Comparison of ENCODE assay signal across 7 mouse cellular contexts in the genomic region with DNA sequence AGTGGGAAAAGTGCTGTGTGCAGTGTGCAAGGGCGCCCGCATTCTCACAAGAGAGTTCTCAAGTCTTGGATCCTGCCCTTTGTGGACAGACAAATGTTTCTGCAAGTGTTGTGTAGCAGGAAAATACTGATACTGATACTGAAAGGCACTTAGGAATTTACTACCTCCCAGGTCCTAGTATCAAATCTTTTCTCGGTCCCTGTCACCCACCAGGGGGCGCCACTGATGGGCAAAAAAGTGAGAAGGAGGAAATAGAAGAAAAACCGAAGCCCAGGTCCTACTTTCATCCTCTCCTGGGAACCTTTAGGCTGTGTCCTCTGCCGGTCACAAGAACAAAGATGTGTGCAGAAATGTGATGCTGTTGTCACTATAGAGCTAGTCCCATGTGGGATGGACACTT. TPM values are rescaled to one million over a fixed set of nuclear protein-coding genes. Genes with fewer than 3 reads are reported as not detected.
DNase-seq lines count a peak whose midpoint lies in the region; ATAC-seq and TF ChIP-seq lines count a peak whose summit lies in the region.

No protein-coding gene starts in this region.

- peak; percentile 76 for TF ChIP-seq CTCF in stomach, postnatal 0 days (IDR thresholded peaks at IDR 0.05; ENCODE audit: low read depth)

- no peaks in the 10 kb centered on the region for H3K9me3 ChIP-seq in midbrain, embryonic 10.5 days (replicated peaks)
- no peaks in the 10 kb centered on the region for H3K9me3 ChIP-seq in midbrain, embryonic 13.5 days
- H3K9me3 ChIP-seq in stomach, postnatal 0 days (ENCODE audit: control insufficient read depth, low read length), result no peaks in the 10 kb centered on the region

- no peak overlapping the region for H3K4me2 ChIP-seq in midbrain, embryonic 13.5 days (replicated peaks)
- H3K4me2 ChIP-seq in stomach, postnatal 0 days (replicated peaks; ENCODE audit: low read depth), result no peak overlapping the region

- 50% methylated on average over 6 of the region's 6 CpGs for WGBS in midbrain, embryonic 10.5 days
- 44% methylated on average over 6 of the region's 6 CpGs for WGBS in midbrain, embryonic 13.5 days
- 49% methylated on average over 6 of the region's 6 CpGs for WGBS in stomach, postnatal 0 days

- H3K27ac ChIP-seq in midbrain, embryonic 10.5 days (replicated peaks), result no peak overlapping the region
- H3K27ac ChIP-seq in midbrain, embryonic 13.5 days, result no peak overlapping the region
- H3K27ac ChIP-seq in stomach, postnatal 0 days (replicated peaks), result no peak overlapping the region

- H3K4me1 ChIP-seq in midbrain, embryonic 10.5 days, result no peaks in the 10 kb centered on the region
- H3K4me1 ChIP-seq in midbrain, embryonic 13.5 days (replicated peaks), result no peaks in the 10 kb centered on the region
- H3K4me1 ChIP-seq in stomach, postnatal 0 days (replicated peaks; ENCODE audit: control insufficient read depth, insufficient read depth), result no peaks in the 10 kb centered on the region

- H3K4me3 ChIP-seq in midbrain, embryonic 10.5 days, result no peak overlapping the region
- no peak overlapping the region for H3K4me3 ChIP-seq in midbrain, embryonic 13.5 days (replicated peaks)
- H3K4me3 ChIP-seq in stomach, postnatal 0 days (ENCODE audit: low read depth, low read length), result no peak overlapping the region

- DNase-seq in midbrain, embryonic 10.5 days (ENCODE audit: low spot score), result peak; percentile 40
- DNase-seq in T-cell, adult 2 months (ENCODE audit: low spot score), result peak; percentile 76
- DNase-seq in cerebellum, postnatal 14 days, result peak; percentile 37 to 75
- peak; percentile 64 for DNase-seq in lung, postnatal 10 days
- peak; percentile 75 for DNase-seq in stomach, postnatal 0 days (ENCODE audit: low spot score)

- H3K9ac ChIP-seq in midbrain, embryonic 13.5 days (replicated peaks), result no peak overlapping the region
- H3K9ac ChIP-seq in stomach, postnatal 0 days (ENCODE audit: low read length), result no peak overlapping the region

- no peak for TF ChIP-seq EP300 in stomach, postnatal 0 days (optimal IDR thresholded peaks at IDR 0.05)

- ATAC-seq in midbrain, embryonic 13.5 days, result no peak
- ATAC-seq in inflammation-experienced regulatory T-cells, adult 6 months, result peak; percentile 73
- no peak for ATAC-seq in stomach, postnatal 0 days (ENCODE audit: low FRiP score, low TSS enrichment)

- H3K36me3 ChIP-seq in midbrain, embryonic 10.5 days, result no peaks in the 10 kb centered on the region
- no peaks in the 10 kb centered on the region for H3K36me3 ChIP-seq in midbrain, embryonic 13.5 days
- H3K36me3 ChIP-seq in stomach, postnatal 0 days (ENCODE audit: control insufficient read depth, insufficient read depth, low read length), result no peaks in the 10 kb centered on the region

- no peaks in the 10 kb centered on the region for H3K27me3 ChIP-seq in midbrain, embryonic 10.5 days (ENCODE audit: low read depth, poor library complexity, severe bottlenecking)
- H3K27me3 ChIP-seq in midbrain, embryonic 13.5 days, result no peaks in the 10 kb centered on the region
- no peaks in the 10 kb centered on the region for H3K27me3 ChIP-seq in stomach, postnatal 0 days (ENCODE audit: control insufficient read depth, insufficient read depth, low read length)

RNA-seq across cellular contexts. Expression of gene Tm9sf2, which starts 27.4 kb away (rescaled TPM):
- 133 and 135 TPM in 2 replicates for polyA plus RNA-seq in midbrain, embryonic 10.5 days (2016; fragmentation: Nextera tagmentation; extraction: Ambion mirVana)
- 105 and 111 TPM in 2 replicates for polyA plus RNA-seq in midbrain, embryonic 13.5 days (2015; fragmentation: Nextera tagmentation; extraction: Ambion mirVana)
- polyA plus RNA-seq in inflammation-experienced regulatory T-cells, adult 6 months (2017; shearing (Covaris generic)), result 10 to 100 TPM; 59.0 to 98.1 (median 74.1) TPM
- 145 and 151 TPM in 2 replicates for polyA plus RNA-seq in stomach, postnatal 0 days (2015; fragmentation: Nextera tagmentation; extraction: Ambion mirVana)

RNA-seq across cellular contexts. Expression of gene Timm8a2, which starts 45.0 kb away (rescaled TPM):
- polyA plus RNA-seq in midbrain, embryonic 10.5 days (2016; fragmentation: Nextera tagmentation; extraction: Ambion mirVana), result not detected in 2 replicates
- not detected in 2 replicates for polyA plus RNA-seq in midbrain, embryonic 13.5 days (2015; fragmentation: Nextera tagmentation; extraction: Ambion mirVana)
- not detected for polyA plus RNA-seq in inflammation-experienced regulatory T-cells, adult 6 months (2017; shearing (Covaris generic))
- not detected in 2 replicates for polyA plus RNA-seq in stomach, postnatal 0 days (2015; fragmentation: Nextera tagmentation; extraction: Ambion mirVana)
